Mouse (Mus musculus): ENCODE results near the gene Anp32e. TPM values are rescaled to one million over a fixed set of nuclear protein-coding genes. Genes with fewer than 3 reads are reported as not detected.
"Not testable (repeated sequence)": the region's sequence is repeated elsewhere in the genome, so short reads cannot be mapped to it uniquely, and the experiment has no call there.

Gene Anp32e
- polyA plus RNA-seq, 1 experiment from 2014 or later: 67.2 TPM

- no peaks in the 10 kb centered on the region for H3K36me3 ChIP-seq (ENCODE audit: control insufficient read depth, insufficient read depth, low read length)
- no peaks in the 10 kb centered on the region for H3K27me3 ChIP-seq (ENCODE audit: control insufficient read depth, insufficient read depth, low read length)
- TF ChIP-seq EP300 (optimal IDR thresholded peaks at IDR 0.05) (no peak), CTCF (IDR thresholded peaks at IDR 0.05; ENCODE audit: low read depth) (no peak)
These were observed 39.4 kb upstream of the Anp32e start for GRCm38 (mm10) chr3:95889664-95890063.

GRCm38 (mm10) chr3:95891211-95892065, 37.6 kb upstream of the Anp32e start, which contains the start of gene BC028528:
TSS of gene BC028528 (minus strand) at chr3:95892005.
- 27% methylated on average over 12 of the region's 12 CpGs for WGBS
- TF ChIP-seq EP300 (optimal IDR thresholded peaks at IDR 0.05) (no peak), CTCF (IDR thresholded peaks at IDR 0.05; ENCODE audit: low read depth) (no peak)
- no peak for DNase-seq (ENCODE audit: low spot score)

More at GRCm38 (mm10) chr3:95889664-95890063, 39.4 kb upstream of the Anp32e start:
- no peak overlapping the region for H3K9ac ChIP-seq (ENCODE audit: low read length)
- no peak overlapping the region for H3K27ac ChIP-seq (replicated peaks)
- no peak for ATAC-seq (ENCODE audit: low FRiP score, low TSS enrichment)
- DNase-seq (ENCODE audit: low spot score): no peak
- H3K9me3 ChIP-seq (ENCODE audit: control insufficient read depth, low read length): no peaks in the 10 kb centered on the region
- no peak overlapping the region for H3K4me2 ChIP-seq (replicated peaks; ENCODE audit: low read depth)
- 0 out of 2 replicates have a peak, but pooled peaks cover 3% of the 10 kb centered on the region for H3K4me1 ChIP-seq (replicated peaks; ENCODE audit: control insufficient read depth, insufficient read depth)
- H3K4me3 ChIP-seq (ENCODE audit: low read depth, low read length): no peak overlapping the region
- 80% methylated on average over 3 of the region's 3 CpGs for WGBS

DNA sequence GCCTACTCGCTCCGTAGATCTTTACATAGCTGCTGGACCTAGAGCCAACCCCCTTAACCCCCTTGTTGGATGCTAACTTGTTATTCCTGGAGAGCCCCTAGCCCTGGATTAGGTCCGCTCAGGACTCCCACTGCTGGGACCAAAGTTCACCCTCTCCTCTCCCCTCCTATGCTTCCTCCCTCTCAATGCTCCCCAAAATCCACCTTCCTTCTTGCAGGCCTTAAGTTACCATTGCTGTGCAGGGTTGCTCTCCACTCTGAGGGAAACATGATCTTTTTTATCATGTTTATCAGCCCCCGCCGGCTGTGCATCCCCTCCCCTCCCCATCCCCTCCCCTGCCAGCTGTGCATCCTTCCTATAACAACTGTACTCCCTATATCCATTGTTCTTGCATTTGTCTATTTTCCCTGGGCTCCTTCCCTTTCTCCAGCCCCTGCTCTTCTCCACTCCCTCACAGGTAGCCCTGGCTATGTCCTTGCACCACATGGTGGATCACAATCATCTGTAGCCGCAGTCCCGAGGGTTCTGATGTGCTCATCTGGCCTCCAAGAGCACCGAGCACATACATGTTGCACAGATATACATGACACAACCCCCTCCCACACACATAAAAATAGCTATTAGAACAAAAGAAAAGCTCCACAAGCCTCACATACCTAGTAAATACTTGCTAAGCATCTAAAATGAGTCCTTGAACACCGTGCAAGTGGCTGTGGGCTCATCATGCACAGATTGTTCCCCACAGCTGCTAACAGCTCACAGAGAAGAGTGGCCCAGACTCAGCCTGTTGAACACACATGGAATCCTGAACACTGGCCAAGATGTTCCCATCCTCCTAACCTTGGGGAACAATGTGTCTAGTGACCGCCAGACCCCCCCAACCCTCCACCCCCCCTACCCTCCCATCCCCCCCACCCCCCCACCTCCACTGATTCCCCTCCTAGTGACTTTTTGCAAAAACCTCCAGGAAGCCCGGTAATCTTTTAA, 36.7 kb upstream of the Anp32e start:
- ATAC-seq (ENCODE audit: low FRiP score, low TSS enrichment) (no peak), DNase-seq (ENCODE audit: low spot score) (no peak)
- H3K4me3 ChIP-seq (ENCODE audit: low read depth, low read length): peak overlapping the region; percentile 31; the same call in 1 of the 2 replicates
- no peak for TF ChIP-seq EP300 (optimal IDR thresholded peaks at IDR 0.05)
- no peak for TF ChIP-seq CTCF (IDR thresholded peaks at IDR 0.05; ENCODE audit: low read depth)
- 0 out of 2 replicates have a peak, but pooled peaks cover 3% of the 10 kb centered on the region for H3K4me1 ChIP-seq (replicated peaks; ENCODE audit: control insufficient read depth, insufficient read depth)
- H3K9me3 ChIP-seq (ENCODE audit: control insufficient read depth, low read length): no peaks in the 10 kb centered on the region
- H3K4me2 ChIP-seq (replicated peaks; ENCODE audit: low read depth): peak overlapping the region; percentile 43
- no peaks in the 10 kb centered on the region for H3K36me3 ChIP-seq (ENCODE audit: control insufficient read depth, insufficient read depth, low read length)
- WGBS: 38% methylated on average over 11 of the region's 11 CpGs
- H3K9ac ChIP-seq (ENCODE audit: low read length): no peak overlapping the region
- H3K27me3 ChIP-seq (ENCODE audit: control insufficient read depth, insufficient read depth, low read length): no peaks in the 10 kb centered on the region
- peak overlapping the region; percentile 79 for H3K27ac ChIP-seq (replicated peaks)

More at GRCm38 (mm10) chr3:95891211-95892065, 37.6 kb upstream of the Anp32e start, which contains the start of gene BC028528:
- peak within 1 kb of the TSS; percentile 31 for H3K4me3 ChIP-seq (ENCODE audit: low read depth, low read length)
- no peaks in the 10 kb centered on the region for H3K27me3 ChIP-seq (ENCODE audit: control insufficient read depth, insufficient read depth, low read length)
- peak within 1 kb of the TSS; percentile 79 for H3K27ac ChIP-seq (replicated peaks)
- H3K9me3 ChIP-seq (ENCODE audit: control insufficient read depth, low read length): no peaks in the 10 kb centered on the region
- 0 out of 2 replicates have a peak, but pooled peaks cover 3% of the 10 kb centered on the region for H3K4me1 ChIP-seq (replicated peaks; ENCODE audit: control insufficient read depth, insufficient read depth)
- H3K36me3 ChIP-seq (ENCODE audit: control insufficient read depth, insufficient read depth, low read length): no peaks in the 10 kb centered on the region
- H3K4me2 ChIP-seq (replicated peaks; ENCODE audit: low read depth): peak within 1 kb of the TSS; percentile 43
- ATAC-seq (ENCODE audit: low FRiP score, low TSS enrichment): no peak
- peak within 1 kb of the TSS; percentile 55 for H3K9ac ChIP-seq (ENCODE audit: low read length)

DNA sequence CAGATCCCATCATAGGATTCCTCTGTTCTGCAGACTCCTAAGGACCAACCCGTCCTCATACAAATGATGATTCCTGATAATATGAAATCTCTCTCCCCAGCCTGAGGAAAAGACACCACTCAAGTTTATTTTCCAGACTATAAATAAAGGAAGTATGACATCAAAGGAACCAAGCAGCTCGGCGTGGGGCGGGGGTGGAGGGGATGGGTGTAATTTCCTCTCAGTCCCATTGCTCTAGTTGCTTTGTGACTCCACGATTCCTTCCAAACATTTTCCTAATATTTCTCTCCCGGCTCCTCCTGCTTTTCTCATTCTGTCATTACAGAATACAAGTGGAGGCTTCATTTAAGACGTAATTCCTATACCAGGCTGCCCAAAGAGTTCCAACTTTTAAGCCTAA, 35.9 kb upstream of the Anp32e start:
- Histone ChIP-seq H3K9me3 (ENCODE audit: control insufficient read depth, low read length) (no peaks in the 10 kb centered on the region), H3K4me3 (ENCODE audit: low read depth, low read length) (peak overlapping the region; percentile 58), H3K36me3 (ENCODE audit: control insufficient read depth, insufficient read depth, low read length) (0 out of 2 replicates have a peak, but pooled peaks cover 4% of the 10 kb centered on the region), H3K27me3 (ENCODE audit: control insufficient read depth, insufficient read depth, low read length) (no peaks in the 10 kb centered on the region), H3K9ac (ENCODE audit: low read length) (0 out of 2 replicates have a peak overlapping the region, but pooled peaks have one; percentile 50), H3K4me2 (replicated peaks; ENCODE audit: low read depth) (peak overlapping the region; percentile 57), H3K4me1 (replicated peaks; ENCODE audit: control insufficient read depth, insufficient read depth) (0 out of 2 replicates have a peak, but pooled peaks cover 3% of the 10 kb centered on the region), H3K27ac (replicated peaks) (peak overlapping the region; percentile 79)
- WGBS: 11% methylated on average over 7 of the region's 7 CpGs
- no peak for DNase-seq (ENCODE audit: low spot score)
- ATAC-seq (ENCODE audit: low FRiP score, low TSS enrichment): no peak
- TF ChIP-seq EP300 (optimal IDR thresholded peaks at IDR 0.05) (no peak), CTCF (IDR thresholded peaks at IDR 0.05; ENCODE audit: low read depth) (no peak)

- Histone ChIP-seq H3K4me3 (ENCODE audit: low read depth, low read length) (peak within 1 kb of the TSS; percentile 58), H3K27ac (replicated peaks) (peak within 1 kb of the TSS; percentile 87), H3K4me2 (replicated peaks; ENCODE audit: low read depth) (peak within 1 kb of the TSS; percentile 77), H3K9ac (ENCODE audit: low read length) (peak within 1 kb of the TSS; percentile 74)
- not testable (repeated sequence) for H3K27me3 ChIP-seq (ENCODE audit: control insufficient read depth, insufficient read depth, low read length); H3K9me3 ChIP-seq (ENCODE audit: control insufficient read depth, low read length); H3K36me3 ChIP-seq (ENCODE audit: control insufficient read depth, insufficient read depth, low read length); H3K4me1 ChIP-seq (replicated peaks; ENCODE audit: control insufficient read depth, insufficient read depth)
- DNase-seq (ENCODE audit: low spot score): peak; percentile 96
- under 1% methylated on average over 24 of the region's 43 CpGs for WGBS
- peak; percentile 98 for ATAC-seq (ENCODE audit: low FRiP score, low TSS enrichment)
These were observed 35.3 kb upstream of the Anp32e start, which contains the start of gene Aph1a for GRCm38 (mm10) chr3:95893606-95894316. TSS of gene Aph1a (plus strand) at chr3:95893969.

Data from stomach, postnatal 0 days (tissue).